Mouse (Mus musculus) ES-E14 (cell line): ENCODE measurements around the gene Olfr530. TPM values are rescaled to one million over a fixed set of nuclear protein-coding genes. Genes with fewer than 3 reads are reported as not detected.

Experiments used
- DNase-seq: peaks from one replicate; pipeline ENCODE4 v3.0.0-alpha.2; 2013; ENCODE audit warnings: low read depth, low spot score
- H3K27ac ChIP-seq: 2 replicates; pipeline ENCODE4 v1.5.1; 2012; ENCODE audit warnings: low read depth, mild to moderate bottlenecking, low read length, moderate library complexity, mixed read lengths; ENCODE audit not compliant: poor library complexity, insufficient read depth, severe bottlenecking
- H3K36me3 ChIP-seq: 2 replicates; pipeline ENCODE4 v1.6.1; 2012; ENCODE audit warnings: mild to moderate bottlenecking, low read length, moderate library complexity, mixed read lengths; ENCODE audit not compliant: control insufficient read depth, poor library complexity, insufficient read depth, severe bottlenecking
- H3K4me1 ChIP-seq, 2 experiments: fragments of 150-350 bp in 1 of 2; sonication (generic) in 1 of 2; 2 replicates each; pipeline ENCODE4 v1.6.1; 2012; ENCODE audit warnings: low read length in 2 of 2, mild to moderate bottlenecking in 1 of 2, mixed read lengths in 1 of 2; ENCODE audit not compliant: control insufficient read depth in 2 of 2, insufficient read depth in 2 of 2, poor library complexity in 1 of 2
- H3K4me3 ChIP-seq, 2 experiments: fragments of 150-350 bp in 1 of 2; sonication (generic) in 1 of 2; 2 replicates each; pipeline ENCODE4 v1.5.1; 2012; ENCODE audit warnings: low read length in 2 of 2, low read depth in 1 of 2, mild to moderate bottlenecking in 1 of 2, mixed read lengths in 1 of 2; ENCODE audit not compliant: insufficient read depth in 1 of 2, poor library complexity in 1 of 2, severe bottlenecking in 1 of 2
- H3K9ac ChIP-seq: 2 replicates; pipeline ENCODE4 v1.6.1; 2012; ENCODE audit warnings: low read depth, mild to moderate bottlenecking, low read length, mixed read lengths; ENCODE audit not compliant: poor library complexity, insufficient read depth, severe bottlenecking
- H3K9me3 ChIP-seq: fragments of 150-350 bp; sonication (generic); 2 replicates; pipeline ENCODE4 v1.6.1; 2012; ENCODE audit warnings: low read depth, mild to moderate bottlenecking, low read length; ENCODE audit not compliant: control insufficient read depth, insufficient read depth
- CHD2 ChIP-seq: IDR thresholded peaks from 2 replicates; pipeline ENCODE4 v1.6.1; 2014; ENCODE audit warnings: mild to moderate bottlenecking, low read depth, low read length, inconsistent platforms
- HCFC1 ChIP-seq: IDR thresholded peaks from 2 replicates; pipeline ENCODE4 v1.6.1; 2012; ENCODE audit warnings: low read length, inconsistent platforms, borderline replicate concordance; ENCODE audit not compliant: insufficient read depth
- MAFK ChIP-seq: IDR thresholded peaks from 2 replicates; pipeline ENCODE4 v1.6.1; 2014; ENCODE audit warnings: mild to moderate bottlenecking, low read depth, low read length, inconsistent platforms; ENCODE audit not compliant: insufficient read depth
- ZC3H11A ChIP-seq: IDR thresholded peaks from 2 replicates; pipeline ENCODE4 v1.6.1; 2012; ENCODE audit warnings: low read depth, mild to moderate bottlenecking, inconsistent platforms, low read length, borderline replicate concordance
- ZNF384 ChIP-seq: IDR thresholded peaks from 2 replicates; pipeline ENCODE4 v1.6.1; 2012; ENCODE audit warnings: low read depth, low read length, inconsistent platforms
- in situ Hi-C, 2 experiments: fragments of 600-800 bp; cut with MboI; formaldehyde crosslinking; loops; one replicate each; pipeline ENCODE4 v1.15.1; 2025; ENCODE audit warnings: low sequenced_read_pairs in 2 of 2, inconsistent platforms in 1 of 2; ENCODE audit not compliant: unreplicated experiment in 2 of 2
- total RNA-seq: library from RNA; depleted of rRNA; stranded (reverse); fragments of 300-350 nt; gene quantifications from 2 replicates; pipeline ENCODE4 v1.2.3, GENCODE M21; 2012; rRNA removed

Gene Olfr530
- total RNA-seq, 1 experiment: not detected

GRCm38 (mm10) chr7:140361571-140361970 lies 14.6 kb downstream of the Olfr530 start, which contains the start of gene Olfr60:
Gene Olfr60, minus strand, starts transcription at chr7:140361671.
- no peak for DNase-seq
- in situ Hi-C loops: no loop called here
- Histone ChIP-seq H3K4me3 (no peak within 1 kb of the TSS), H3K27ac (no peak within 1 kb of the TSS), H3K9me3 (no peaks in the 10 kb centered on the region), H3K9ac (no peak within 1 kb of the TSS), H3K36me3 (no peaks in the 10 kb centered on the region), H3K4me1 (no peaks in the 10 kb centered on the region)
- TF ChIP-seq CHD2 (no peak), ZC3H11A (no peak), ZNF384 (no peak), HCFC1 (no peak), MAFK (no peak)

GRCm38 (mm10) chr7:140333717-140334116 lies 42.4 kb downstream of the Olfr530 start, which contains the start of gene Olfr527:
Gene Olfr527, plus strand, starts transcription at chr7:140334017.
- Histone ChIP-seq H3K9me3 (no peaks in the 10 kb centered on the region), H3K9ac (no peak within 1 kb of the TSS), H3K27ac (no peak within 1 kb of the TSS), H3K4me3 (no peak within 1 kb of the TSS), H3K4me1 (no peaks in the 10 kb centered on the region), H3K36me3 (no peaks in the 10 kb centered on the region)
- TF ChIP-seq ZNF384: no peak
- no peak for TF ChIP-seq MAFK
- no peak for TF ChIP-seq CHD2
- no peak for TF ChIP-seq HCFC1
- DNase-seq: no peak
- in situ Hi-C loops: no loop called here

- Histone ChIP-seq H3K4me1 (no peaks in the 10 kb centered on the region), H3K9me3 (no peaks in the 10 kb centered on the region), H3K36me3 (no peaks in the 10 kb centered on the region), H3K9ac (no peak overlapping the region), H3K4me3 (no peak overlapping the region), H3K27ac (no peak overlapping the region)
- TF ChIP-seq ZC3H11A: no peak
- TF ChIP-seq CHD2: no peak
- TF ChIP-seq MAFK: no peak
- TF ChIP-seq ZNF384: no peak
- no peak for TF ChIP-seq HCFC1
- no peak for DNase-seq
- in situ Hi-C loops: no loop called here
Observed at GRCm38 (mm10) chr7:140329766-140330304, 46.3 kb downstream of the Olfr530 start.

Other genes starting within 250 kb of the Olfr530 start
- 21.0 and 23.0 TPM in 2 replicates for gene Mtg1, start 238.8 kb downstream of the Olfr530 start, total RNA-seq
- 0.27 and 0.48 TPM in 2 replicates for gene Sprn, start 221.5 kb downstream of the Olfr530 start, total RNA-seq
- gene Olfr522, start 211.6 kb downstream of the Olfr530 start, total RNA-seq: not detected in 2 replicates
- not detected in 2 replicates for gene Olfr523, start 203.1 kb downstream of the Olfr530 start, total RNA-seq
- gene Olfr524, start 170.4 kb downstream of the Olfr530 start, total RNA-seq: not detected in 2 replicates
- gene Cd163l1, start 158.1 kb downstream of the Olfr530 start, total RNA-seq: not detected in 2 replicates
- gene 5830411N06Rik, start 129.0 kb downstream of the Olfr530 start, total RNA-seq: not detected in 2 replicates
- not detected in 2 replicates for gene Olfr525, start 55.5 kb downstream of the Olfr530 start, total RNA-seq
- not detected in 2 replicates for gene Olfr527, start 42.3 kb downstream of the Olfr530 start, total RNA-seq
- not detected in 2 replicates for gene Olfr60, start 14.7 kb downstream of the Olfr530 start, total RNA-seq
- gene Olfr531, start 26.6 kb upstream of the Olfr530 start, total RNA-seq: not detected in 2 replicates
- gene Olfr532, start 45.3 kb upstream of the Olfr530 start, total RNA-seq: not detected in 2 replicates
- not detected in 2 replicates for gene Olfr533, start 87.0 kb upstream of the Olfr530 start, total RNA-seq
- not detected in 2 replicates for gene Olfr535, start 107.9 kb upstream of the Olfr530 start, total RNA-seq
- not detected in 2 replicates for gene Olfr536, start 131.1 kb upstream of the Olfr530 start, total RNA-seq
- not detected in 2 replicates for gene Olfr538, start 191.6 kb upstream of the Olfr530 start, total RNA-seq
- 0.32 and 0.36 TPM in 2 replicates for gene Olfr46, start 224.9 kb upstream of the Olfr530 start, total RNA-seq